Mouse (Mus musculus) heart, embryonic 11.5 days (tissue): ENCODE data around the gene Coil. TPM values are rescaled to one million over a fixed set of nuclear protein-coding genes. Genes with fewer than 3 reads are reported as not detected.

Source experiments
- ATAC-seq: fragments of 200-750 bp; cut with Nextera tagmentation; replicated peaks from 2 replicates; pipeline ENCODE4 v1.8.0; 2017; ENCODE audit warnings: moderate library complexity; ENCODE audit not compliant: insufficient number of reproducible peaks, low FRiP score, low TSS enrichment
- H3K27ac ChIP-seq: fragments of 300-500 bp; sonication (generic); 2 replicates; pipeline ENCODE4 v1.5.1; 2014; ENCODE audit warnings: mild to moderate bottlenecking, low read depth, low read length
- H3K27me3 ChIP-seq: fragments of 300-500 bp; sonication (generic); 2 replicates; pipeline ENCODE4 v1.6.1; 2014; ENCODE audit warnings: mild to moderate bottlenecking, low read length, mixed read lengths; ENCODE audit not compliant: control insufficient read depth, insufficient read depth
- H3K36me3 ChIP-seq: fragments of 300-500 bp; sonication (generic); 2 replicates; pipeline ENCODE4 v1.6.1; 2014; ENCODE audit warnings: mild to moderate bottlenecking, low read length, moderate library complexity, mixed read lengths; ENCODE audit not compliant: control insufficient read depth, insufficient read depth
- H3K4me1 ChIP-seq: fragments of 300-500 bp; sonication (generic); 2 replicates; pipeline ENCODE4 v1.6.1; 2014; ENCODE audit warnings: low read length; ENCODE audit not compliant: control insufficient read depth, insufficient read depth
- H3K4me2 ChIP-seq: fragments of 300-500 bp; sonication (generic); 2 replicates; pipeline ENCODE4 v1.6.1; 2014; ENCODE audit warnings: mild to moderate bottlenecking, moderate library complexity
- H3K4me3 ChIP-seq: fragments of 300-500 bp; sonication (generic); 2 replicates; pipeline ENCODE4 v1.5.1; 2014; ENCODE audit warnings: low read depth, low read length
- H3K9ac ChIP-seq: fragments of 300-500 bp; sonication (generic); 2 replicates; pipeline ENCODE4 v1.6.1; 2014; ENCODE audit warnings: mild to moderate bottlenecking, low read depth, low read length, moderate library complexity
- H3K9me3 ChIP-seq: fragments of 300-500 bp; sonication (generic); replicated peaks from 2 replicates; pipeline ENCODE4 v1.6.1; 2016; ENCODE audit warnings: low read length; ENCODE audit not compliant: control insufficient read depth
- WGBS: fragments of 180-500 bp; shearing (Covaris S2); extraction: QIAGEN DNeasy Blood & Tissue Kit; methylation state at CpG from one replicate; pipeline ENCODE4 v1.1.7; 2014; ENCODE audit not compliant: insufficient replicate concordance; 5-methylcytosine and 5-hydroxymethylcytosine counted together
- polyA plus RNA-seq: library from polyadenylated mRNA; unstranded; fragments of >200 nt; fragmentation: Nextera tagmentation; extraction: Ambion mirVana; gene quantifications from 2 replicates; pipeline ENCODE4 v1.2.1, GENCODE M21; 2014

The Coil gene
- polyA plus RNA-seq, 1 experiment from 2014 or later = 9.0 TPM

DNA sequence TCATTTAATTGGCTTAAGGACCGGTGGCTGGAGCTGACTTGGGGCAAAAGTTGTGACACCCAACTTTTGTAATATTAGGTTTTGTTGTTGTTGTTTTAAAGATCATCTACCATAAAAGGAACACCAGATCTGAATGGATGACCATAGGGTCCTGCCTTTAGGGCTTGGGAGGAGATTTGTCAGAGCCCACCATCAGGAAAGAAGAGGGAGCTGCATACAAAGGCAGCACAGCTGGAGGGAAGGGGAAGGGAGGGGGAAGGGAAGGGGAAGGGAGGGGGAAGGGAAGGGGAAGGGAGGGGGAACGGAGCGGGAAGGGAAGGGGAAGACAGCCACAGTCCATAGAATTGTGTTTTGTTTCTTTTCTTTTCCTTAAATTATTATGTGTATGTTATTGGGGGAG, 28.4 kb downstream of the Coil start:
- H3K4me1 ChIP-seq = peaks cover 14% of the 10 kb centered on the region
- peak overlapping the region; percentile 88 for H3K4me2 ChIP-seq
- no peak for ATAC-seq
- WGBS = 13% methylated on average over 3 of the region's 3 CpGs
- no peak overlapping the region for H3K4me3 ChIP-seq
- H3K36me3 ChIP-seq = no peaks in the 10 kb centered on the region
- H3K27me3 ChIP-seq = no peaks in the 10 kb centered on the region
- H3K9me3 ChIP-seq = no peaks in the 10 kb centered on the region
- H3K9ac ChIP-seq = no peak overlapping the region
- H3K27ac ChIP-seq = no peak overlapping the region

DNA sequence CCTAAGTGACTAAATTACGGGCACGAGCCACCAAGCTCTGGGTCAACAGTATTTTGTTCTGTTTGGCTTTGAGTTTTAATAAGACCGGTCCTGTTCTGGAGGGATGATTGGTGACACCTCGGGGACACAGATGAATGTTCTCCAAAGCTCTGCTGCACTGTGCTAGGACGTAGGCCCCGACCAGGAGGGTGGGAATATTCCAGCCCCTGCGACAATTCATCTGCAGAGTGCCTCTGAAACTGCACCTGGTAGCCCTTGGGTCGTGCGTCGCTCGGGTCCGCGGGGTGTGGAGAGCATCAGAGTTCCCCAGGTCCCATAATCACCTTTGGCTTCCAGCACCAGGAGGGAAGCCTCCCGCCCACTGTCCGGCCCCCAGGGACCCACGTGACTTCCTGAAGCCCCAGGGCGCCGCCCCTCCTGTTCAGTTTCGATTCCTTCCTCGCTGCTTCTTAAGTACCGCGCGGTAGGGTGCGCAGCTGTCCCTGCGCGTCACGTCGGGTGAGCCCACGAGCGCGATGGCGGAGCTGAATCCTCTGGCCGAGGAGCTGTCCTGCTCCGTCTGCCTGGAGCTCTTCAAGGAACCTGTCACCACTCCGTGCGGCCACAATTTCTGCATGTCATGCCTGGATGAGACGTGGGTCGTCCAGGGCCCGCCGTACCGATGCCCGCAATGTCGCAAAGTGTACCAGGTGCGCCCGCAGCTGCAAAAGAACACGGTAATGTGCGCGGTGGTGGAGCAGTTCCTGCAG, 29.1 kb downstream of the Coil start, which contains the start of gene Trim25:
Trim25 (plus strand) TSS at position 403 of the 749 bp plus-strand sequence.
- 2% methylated on average over 48 of the region's 48 CpGs for WGBS

DNA sequence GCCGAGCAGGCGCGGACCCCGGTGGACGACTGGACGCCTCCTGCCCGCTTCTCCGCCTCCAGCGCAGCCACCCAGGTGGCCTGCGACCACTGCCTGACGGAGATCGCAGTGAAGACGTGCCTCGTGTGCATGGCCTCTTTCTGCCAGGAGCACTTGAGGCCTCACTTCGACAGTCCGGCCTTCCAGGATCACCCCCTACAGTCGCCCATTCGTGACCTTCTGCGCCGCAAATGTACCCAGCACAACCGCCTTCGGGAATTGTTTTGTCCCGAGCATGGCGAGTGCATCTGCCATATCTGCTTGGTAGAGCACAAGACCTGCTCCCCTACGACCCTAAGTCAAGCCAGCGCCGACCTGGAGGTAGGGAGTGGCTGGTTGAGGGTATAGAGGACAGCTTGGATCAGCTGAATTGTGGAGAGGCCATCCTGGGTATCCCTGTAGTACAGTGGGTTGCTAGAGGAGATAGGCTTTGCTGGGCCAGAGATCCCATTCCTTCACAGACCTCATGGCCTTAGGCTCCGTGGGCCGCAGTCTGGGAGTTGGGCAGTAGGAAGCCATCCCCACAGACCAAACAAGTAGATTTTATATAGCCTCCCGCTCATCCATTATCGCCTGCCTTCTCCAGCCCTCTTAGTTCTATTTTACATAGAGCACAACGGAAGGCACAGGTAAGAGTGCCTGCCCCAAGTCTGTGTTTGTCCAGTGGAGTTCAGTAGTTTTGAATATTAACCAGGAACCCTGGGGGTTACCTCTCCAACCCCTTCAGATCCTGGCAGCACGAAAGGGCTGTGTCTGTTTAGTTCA, 29.9 kb downstream of the Coil start:
- Histone ChIP-seq H3K4me3 (peak overlapping the region; percentile 82), H3K4me2 (peak overlapping the region; percentile 88), H3K9me3 (no peaks in the 10 kb centered on the region), H3K27me3 (no peaks in the 10 kb centered on the region), H3K27ac (peak overlapping the region; percentile 73), H3K9ac (peak overlapping the region; percentile 84), H3K36me3 (no peaks in the 10 kb centered on the region), H3K4me1 (peaks cover 15% of the 10 kb centered on the region)
- no peak for ATAC-seq
- WGBS = 16% methylated on average over 33 of the region's 33 CpGs

More for the DNA sequence above, 29.1 kb downstream of the Coil start, which contains the start of gene Trim25:
- Histone ChIP-seq H3K27ac (peak within 1 kb of the TSS; percentile 73), H3K27me3 (no peaks in the 10 kb centered on the region), H3K9ac (peak within 1 kb of the TSS; percentile 84), H3K36me3 (no peaks in the 10 kb centered on the region), H3K4me1 (peaks cover 15% of the 10 kb centered on the region), H3K4me2 (peak within 1 kb of the TSS; percentile 88), H3K9me3 (no peaks in the 10 kb centered on the region), H3K4me3 (peak within 1 kb of the TSS; percentile 82)
- ATAC-seq = peak; percentile 89

DNA sequence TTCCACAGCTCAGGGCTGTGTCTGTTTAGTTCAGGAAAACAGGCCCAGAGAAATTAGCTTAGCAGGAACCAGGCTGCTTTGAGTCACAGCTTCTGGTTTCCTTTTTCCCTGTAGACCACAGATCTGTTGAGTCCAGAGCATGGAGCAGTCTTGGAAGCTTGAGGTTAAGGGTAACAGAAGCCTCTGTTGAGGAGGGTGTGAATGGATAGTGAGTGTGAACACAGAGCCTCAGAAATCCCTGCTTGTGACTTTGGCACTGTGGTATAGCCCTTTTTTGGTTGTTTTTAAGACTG, 30.4 kb downstream of the Coil start:
- no peaks in the 10 kb centered on the region for H3K27me3 ChIP-seq
- H3K4me2 ChIP-seq = peak overlapping the region; percentile 88
- H3K36me3 ChIP-seq = no peaks in the 10 kb centered on the region
- no peaks in the 10 kb centered on the region for H3K9me3 ChIP-seq
- peak overlapping the region; percentile 84 for H3K9ac ChIP-seq
- peaks cover 15% of the 10 kb centered on the region for H3K4me1 ChIP-seq
- no peak overlapping the region for H3K27ac ChIP-seq
- no peak for ATAC-seq
- H3K4me3 ChIP-seq = peak overlapping the region; percentile 82

DNA sequence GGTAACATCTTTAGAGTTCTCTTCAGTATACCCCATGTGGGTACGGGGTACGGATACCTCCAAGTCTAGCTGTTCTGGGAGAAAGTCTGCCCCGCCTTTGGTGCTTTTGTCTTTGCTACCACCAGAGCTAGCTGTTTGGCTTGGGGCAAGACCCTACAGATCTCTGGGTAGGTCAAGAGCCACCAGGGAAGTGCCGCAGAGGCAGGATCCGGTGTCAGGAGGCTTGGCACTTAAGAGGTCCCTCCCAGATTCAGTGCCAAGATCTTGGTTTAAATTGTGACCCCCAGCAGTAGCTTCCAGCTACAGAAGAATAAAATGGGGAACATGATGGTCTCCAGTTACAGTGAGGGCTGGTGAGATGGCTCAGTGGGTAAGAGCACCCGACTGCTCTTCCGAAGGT, 31.5 kb downstream of the Coil start:
- no peak for ATAC-seq
- Histone ChIP-seq H3K27me3 (no peaks in the 10 kb centered on the region), H3K9me3 (no peaks in the 10 kb centered on the region), H3K4me2 (peak overlapping the region; percentile 88; the same call in 1 of the 2 replicates), H3K9ac (no peak overlapping the region), H3K4me3 (no peak overlapping the region), H3K4me1 (peaks cover 15% of the 10 kb centered on the region), H3K27ac (no peak overlapping the region), H3K36me3 (no peaks in the 10 kb centered on the region)
- 90% methylated on average over 7 of the region's 7 CpGs for WGBS

DNA sequence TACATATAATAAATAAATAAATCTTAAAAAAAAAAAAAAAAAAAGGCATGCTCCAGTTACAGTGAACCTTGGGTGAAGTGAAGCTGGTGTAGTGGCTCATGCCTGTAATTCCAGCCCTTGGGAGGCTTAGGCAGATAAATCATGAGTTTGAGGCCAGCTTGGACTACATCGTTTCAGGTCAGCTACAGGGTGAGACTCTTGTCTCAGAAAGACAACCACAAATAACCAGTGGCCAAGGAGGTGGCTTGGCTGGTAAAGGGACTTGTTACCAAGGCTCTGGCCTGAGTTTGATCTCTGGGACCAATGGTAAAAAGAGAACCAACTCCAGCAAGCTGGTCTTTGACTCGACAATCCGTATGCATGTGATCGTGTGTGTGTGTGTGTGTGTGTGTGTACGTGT, 32.0 kb downstream of the Coil start:
- Histone ChIP-seq H3K9me3 (no peaks in the 10 kb centered on the region), H3K4me1 (peaks cover 15% of the 10 kb centered on the region), H3K9ac (no peak overlapping the region), H3K36me3 (no peaks in the 10 kb centered on the region), H3K27ac (no peak overlapping the region), H3K4me2 (0 out of 2 replicates have a peak overlapping the region, but pooled peaks have one; percentile 7), H3K27me3 (no peaks in the 10 kb centered on the region), H3K4me3 (no peak overlapping the region)
- ATAC-seq = no peak
- WGBS = 90% methylated on average over 5 of the region's 5 CpGs

DNA sequence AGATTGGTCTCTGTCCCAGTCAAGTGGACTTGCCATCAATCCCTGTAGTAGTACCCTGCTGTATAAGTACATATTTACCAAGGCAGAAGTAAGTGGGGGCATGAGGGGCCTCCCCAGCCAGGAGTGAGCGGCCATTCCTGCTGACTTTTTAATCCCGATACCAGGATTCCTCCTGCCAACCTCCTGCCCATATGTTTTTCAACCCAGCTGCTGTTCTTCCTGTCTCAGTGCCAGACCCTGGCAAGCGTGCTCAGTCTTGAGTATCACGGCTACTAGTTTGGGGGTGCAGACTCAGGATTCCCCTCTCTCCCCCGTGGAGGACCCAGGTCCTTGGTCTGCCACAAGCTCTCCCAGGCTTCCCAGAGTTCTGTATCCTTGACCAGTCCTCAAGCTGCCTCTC, 32.6 kb downstream of the Coil start:
- no peak for ATAC-seq
- WGBS = 79% methylated on average over 5 of the region's 5 CpGs
- Histone ChIP-seq H3K4me1 (peaks cover 15% of the 10 kb centered on the region), H3K27ac (no peak overlapping the region), H3K36me3 (no peaks in the 10 kb centered on the region), H3K9ac (no peak overlapping the region), H3K4me2 (peak overlapping the region; percentile 25), H3K4me3 (no peak overlapping the region), H3K27me3 (no peaks in the 10 kb centered on the region), H3K9me3 (no peaks in the 10 kb centered on the region)

DNA sequence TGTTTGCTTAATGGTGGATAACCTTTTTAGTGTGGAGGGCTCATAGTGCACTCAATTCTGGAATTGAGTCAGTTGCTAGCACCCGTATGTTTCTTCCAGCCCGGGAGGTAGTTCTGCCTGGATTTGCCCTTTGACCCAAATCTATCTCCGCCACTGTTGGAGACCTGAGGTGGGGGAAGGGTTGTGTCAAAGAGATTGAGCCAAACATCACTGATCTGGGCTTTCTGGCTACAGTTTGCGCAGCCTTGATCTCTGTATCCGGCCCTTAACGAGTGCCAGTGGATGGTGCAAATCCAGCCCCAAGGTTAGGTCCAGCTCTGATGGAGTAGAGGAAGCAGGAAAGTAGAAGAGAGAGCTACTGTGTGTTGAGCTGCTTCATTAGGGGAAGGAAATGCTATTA, 33.0 kb downstream of the Coil start:
- Histone ChIP-seq H3K4me1 (peaks cover 15% of the 10 kb centered on the region), H3K4me3 (no peak overlapping the region), H3K9me3 (no peaks in the 10 kb centered on the region), H3K4me2 (peak overlapping the region; percentile 25), H3K27me3 (no peaks in the 10 kb centered on the region), H3K9ac (no peak overlapping the region), H3K27ac (no peak overlapping the region), H3K36me3 (no peaks in the 10 kb centered on the region)
- ATAC-seq = no peak
- 49% methylated on average over 6 of the region's 6 CpGs for WGBS
